Comparison of ENCODE assay signal across 10 mouse cellular contexts in genomic region chr8:122639521-122640248, GRCm38 (mm10). TPM values are rescaled to one million over a fixed set of nuclear protein-coding genes. Genes with fewer than 3 reads are reported as not detected.
A peak's percentile ranks its signal among the peaks of the same experiment; 100 is the strongest.
DNase-seq lines count a peak whose midpoint lies in the region; ATAC-seq and TF ChIP-seq lines count a peak whose summit lies in the region.
"Had no signal": no experiment of that assay in that cellular context is flagged by ENCODE, and none has a peak within 500 bp of the region (broad histone marks: within the 10 kb centered on the region; RNA-seq: fewer than 3 reads in every experiment).

No protein-coding gene starts in this region.

- 35% methylated on average over 16 of the region's 16 CpGs for WGBS in embryonic facial prominence, embryonic 11.5 days
- WGBS in stomach, postnatal 0 days: 21% methylated on average over 16 of the region's 16 CpGs

- TF ChIP-seq CTCF in stomach, postnatal 0 days (IDR thresholded peaks at IDR 0.05; ENCODE audit: low read depth): no peak

- TF ChIP-seq EP300 in stomach, postnatal 0 days (optimal IDR thresholded peaks at IDR 0.05): no peak

- no peaks in the 10 kb centered on the region for H3K27me3 ChIP-seq in embryonic facial prominence, embryonic 11.5 days (ENCODE audit: control insufficient read depth, insufficient read depth, low read length)
- H3K27me3 ChIP-seq in stomach, postnatal 0 days (ENCODE audit: control insufficient read depth, insufficient read depth, low read length): no peaks in the 10 kb centered on the region

- H3K36me3 ChIP-seq in embryonic facial prominence, embryonic 11.5 days (replicated peaks; ENCODE audit: control insufficient read depth, insufficient read depth, low read depth, low read length): no peaks in the 10 kb centered on the region
- H3K36me3 ChIP-seq in stomach, postnatal 0 days (ENCODE audit: control insufficient read depth, insufficient read depth, low read length): peaks cover 2% of the 10 kb centered on the region; the same call in 1 of the 2 replicates

- no peak overlapping the region for H3K27ac ChIP-seq in embryonic facial prominence, embryonic 11.5 days (replicated peaks; ENCODE audit: low read depth, low read length)
- peak overlapping the region; percentile 56; the same call in 1 of the 2 replicates for H3K27ac ChIP-seq in stomach, postnatal 0 days (replicated peaks)

- H3K4me2 ChIP-seq in embryonic facial prominence, embryonic 11.5 days (ENCODE audit: low read depth, low read length): no peak overlapping the region
- no peak overlapping the region for H3K4me2 ChIP-seq in stomach, postnatal 0 days (replicated peaks; ENCODE audit: low read depth)

- no peak overlapping the region for H3K4me3 ChIP-seq in embryonic facial prominence, embryonic 11.5 days (ENCODE audit: low read depth, low read length)
- no peak overlapping the region for H3K4me3 ChIP-seq in stomach, postnatal 0 days (ENCODE audit: low read depth, low read length)

- no peak for ATAC-seq in embryonic facial prominence, embryonic 11.5 days (replicated peaks; ENCODE audit: insufficient number of reproducible peaks, low FRiP score, low TSS enrichment, low read depth)
- no peak; the same call in 1 of the 2 replicates for ATAC-seq in stomach, postnatal 0 days (ENCODE audit: low FRiP score, low TSS enrichment)
- ATAC-seq: Patski had no signal

- no peaks in the 10 kb centered on the region for H3K9me3 ChIP-seq in embryonic facial prominence, embryonic 11.5 days (replicated peaks; ENCODE audit: control insufficient read depth, low read length)
- no peaks in the 10 kb centered on the region for H3K9me3 ChIP-seq in stomach, postnatal 0 days (ENCODE audit: control insufficient read depth, low read length)

- intact Hi-C loops in heart, postnatal 25 days (cut with DNase I): no loop called here

- H3K4me1 ChIP-seq in embryonic facial prominence, embryonic 11.5 days (ENCODE audit: control insufficient read depth, insufficient read depth, low read length): peaks cover 13% of the 10 kb centered on the region
- peaks cover 7% of the 10 kb centered on the region for H3K4me1 ChIP-seq in stomach, postnatal 0 days (replicated peaks; ENCODE audit: control insufficient read depth, insufficient read depth)

- DNase-seq in right cerebral cortex, postnatal 10 days (ENCODE audit: low spot score in 2 of 2): peak; percentile 58 to 61
- DNase-seq in right cerebral cortex, adult 2 months (ENCODE audit: low spot score in 2 of 2): no peak
- DNase-seq in embryonic facial prominence, embryonic 11.5 days (ENCODE audit: low spot score): peak; percentile 56
- peak; percentile 76 for DNase-seq in heart, postnatal 25 days (ENCODE audit: low spot score)
- peak; percentile 59 to 82 for DNase-seq in kidney, postnatal 25 days
- peak; percentile 69 for DNase-seq in mesoderm, embryonic 11.5 days (ENCODE audit: low read depth, low spot score)
- DNase-seq in stomach, postnatal 0 days (ENCODE audit: low spot score): peak; percentile 36
- no peak for DNase-seq in spleen, adult 18-20 months

- H3K9ac ChIP-seq in embryonic facial prominence, embryonic 11.5 days (replicated peaks; ENCODE audit: low read length): no peak overlapping the region
- H3K9ac ChIP-seq in stomach, postnatal 0 days (ENCODE audit: low read length): no peak overlapping the region

RNA-seq across cellular contexts. Expression of gene Pabpn1l, which starts 17.1 kb away (rescaled TPM):
- not detected in 2 replicates for polyA plus RNA-seq in embryonic facial prominence, embryonic 11.5 days (2014; fragmentation: Nextera tagmentation; extraction: Ambion mirVana)
- total RNA-seq in heart, postnatal 25 days (2021): not detected
- 0.08 TPM in 1 of 2 replicates, not detected in the other for polyA plus RNA-seq in stomach, postnatal 0 days (2015; fragmentation: Nextera tagmentation; extraction: Ambion mirVana)
- polyA plus RNA-seq: heart, embryonic 14.5 days had no signal

RNA-seq across cellular contexts. Expression of gene Trappc2l, which starts 28.2 kb away (rescaled TPM):
- 38.1 and 43.6 TPM in 2 replicates for polyA plus RNA-seq in embryonic facial prominence, embryonic 11.5 days (2014; fragmentation: Nextera tagmentation; extraction: Ambion mirVana)
- total RNA-seq in heart, postnatal 25 days (2021): 10 to 100 TPM; 58.4 to 62.8 TPM
- polyA plus RNA-seq in stomach, postnatal 0 days (2015; fragmentation: Nextera tagmentation; extraction: Ambion mirVana): 48.0 and 49.5 TPM in 2 replicates

RNA-seq across cellular contexts. Expression of gene Galns, which starts 28.4 kb away (rescaled TPM):
- polyA plus RNA-seq in embryonic facial prominence, embryonic 11.5 days (2014; fragmentation: Nextera tagmentation; extraction: Ambion mirVana): 4.3 and 6.6 TPM in 2 replicates
- total RNA-seq in heart, postnatal 25 days (2021): 1 to 10 TPM; 2.9 to 3.4 TPM
- 8.2 TPM in 2 replicates for polyA plus RNA-seq in stomach, postnatal 0 days (2015; fragmentation: Nextera tagmentation; extraction: Ambion mirVana)

RNA-seq across cellular contexts. Expression of gene Cbfa2t3, which starts 59.2 kb away (rescaled TPM):
- polyA plus RNA-seq in embryonic facial prominence, embryonic 11.5 days (2014; fragmentation: Nextera tagmentation; extraction: Ambion mirVana): 1.9 and 2.1 TPM in 2 replicates
- 10 to 100 TPM; 18.5 to 25.3 TPM for total RNA-seq in heart, postnatal 25 days (2021)
- polyA plus RNA-seq in stomach, postnatal 0 days (2015; fragmentation: Nextera tagmentation; extraction: Ambion mirVana): 1.8 and 2.4 TPM in 2 replicates

Comparison
In these comparisons a context has a peak if more than half of its experiments do, and no peak if none do; other contexts are left out.
1. DNase-seq: peak in right cerebral cortex, postnatal 10 days (2 of 2), embryonic facial prominence, embryonic 11.5 days (single experiment), heart, postnatal 25 days (single experiment), kidney, postnatal 25 days (2 of 2), mesoderm, embryonic 11.5 days (single experiment) and stomach, postnatal 0 days (single experiment); none in right cerebral cortex, adult 2 months (0 of 2) and spleen, adult 18-20 months (0 of 2).